Mouse (Mus musculus) liver, embryonic 14.5 days (tissue): ENCODE results near the gene Ltbp2.

Experiments
- CTCF ChIP-seq: IDR thresholded peaks from 2 replicates; pipeline ENCODE4 v1.5.1; 2016; ENCODE audit warnings: antibody characterized with exemption, low read depth, control low read depth
- EP300 ChIP-seq: IDR thresholded peaks from 2 replicates; pipeline ENCODE4 v1.6.1; 2016; ENCODE audit warnings: antibody characterized with exemption, low read depth

- TF ChIP-seq EP300: no peak
- TF ChIP-seq CTCF: no peak
Observed at GRCm38 (mm10) chr12:84875761-84876480, 411 bp downstream of the Ltbp2 start.
